Mouse (Mus musculus): ENCODE measurements around the gene Vps16.

DNA sequence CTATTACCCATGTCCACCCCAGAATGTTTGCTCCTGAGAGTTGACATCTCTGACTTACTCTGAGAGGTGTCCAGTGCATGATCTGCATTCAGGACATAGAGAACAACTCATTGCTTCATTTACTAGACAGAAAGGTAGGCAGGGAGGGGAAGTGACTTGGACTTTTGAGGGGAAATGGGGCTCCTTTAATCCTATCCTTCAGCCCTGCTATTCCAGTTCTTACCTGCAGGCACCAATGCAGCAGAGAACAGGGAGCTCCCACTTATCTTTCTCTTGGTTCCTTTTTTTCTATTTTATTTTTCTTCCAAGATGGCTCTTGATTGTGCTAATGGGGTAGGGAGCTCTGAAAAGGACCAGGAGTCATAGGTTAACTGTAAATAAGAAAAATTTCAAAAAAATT is 24.3 kb downstream of the Vps16 start:
- TF ChIP-seq CTCF (IDR thresholded peaks at IDR 0.05; ENCODE audit: low read depth) = no peak
- TF ChIP-seq EP300 (IDR thresholded peaks at IDR 0.05; ENCODE audit: low read depth) = no peak

Measured in liver, postnatal 0 days (tissue).